Mouse (Mus musculus): ENCODE data around the gene Apol10b.
"Not testable (repeated sequence)": the region's sequence is repeated elsewhere in the genome, so short reads cannot be mapped to it uniquely, and the experiment has no call there.

The Apol10b gene

DNA sequence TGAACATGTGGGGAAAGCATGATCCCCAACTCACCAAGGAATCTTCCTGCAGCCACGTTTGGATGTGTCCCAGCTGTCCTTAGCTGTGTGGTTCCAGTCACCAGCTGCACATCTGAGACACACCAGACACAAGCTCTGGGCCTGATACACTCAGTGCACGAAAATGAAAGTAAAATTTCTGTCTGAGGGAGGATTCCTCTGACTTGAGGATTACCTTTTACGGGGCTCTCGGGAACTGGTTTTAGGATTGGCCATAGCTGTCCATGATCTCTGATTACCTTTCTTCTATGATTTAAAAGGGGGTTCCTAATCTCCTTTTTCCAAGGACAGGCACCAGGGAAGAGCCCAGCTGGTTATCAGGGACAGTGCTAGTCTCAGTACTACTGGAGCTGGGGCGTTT lies at the start of gene Apol10b:
Gene Apol10b (minus strand): TSS at position 165 of the 400 bp plus-strand sequence.
- no peak for DNase-seq

DNA sequence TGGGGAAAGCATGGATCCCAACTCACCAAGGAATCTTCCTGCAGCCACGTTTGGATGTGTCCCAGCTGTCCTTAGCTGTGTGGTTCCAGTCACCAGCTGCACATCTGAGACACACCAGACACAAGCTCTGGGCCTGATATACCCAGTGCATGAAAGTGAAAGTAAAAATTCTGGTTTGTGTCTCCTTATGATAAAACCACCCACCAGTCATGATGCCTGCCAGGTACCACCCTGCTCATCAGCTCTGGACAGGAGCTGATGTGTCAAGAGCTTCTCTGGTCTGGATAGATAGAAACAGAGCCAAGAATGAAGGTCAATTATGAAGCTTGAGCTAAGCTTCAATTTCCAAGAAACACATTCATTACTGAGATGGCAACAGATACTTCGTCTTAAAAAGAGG lies 47.3 kb upstream of the Apol10b start, which contains the start of gene Apol11b:
Gene Apol11b (minus strand): TSS at position 111 of the 400 bp plus-strand sequence.
- DNase-seq: not testable (repeated sequence)

DNA sequence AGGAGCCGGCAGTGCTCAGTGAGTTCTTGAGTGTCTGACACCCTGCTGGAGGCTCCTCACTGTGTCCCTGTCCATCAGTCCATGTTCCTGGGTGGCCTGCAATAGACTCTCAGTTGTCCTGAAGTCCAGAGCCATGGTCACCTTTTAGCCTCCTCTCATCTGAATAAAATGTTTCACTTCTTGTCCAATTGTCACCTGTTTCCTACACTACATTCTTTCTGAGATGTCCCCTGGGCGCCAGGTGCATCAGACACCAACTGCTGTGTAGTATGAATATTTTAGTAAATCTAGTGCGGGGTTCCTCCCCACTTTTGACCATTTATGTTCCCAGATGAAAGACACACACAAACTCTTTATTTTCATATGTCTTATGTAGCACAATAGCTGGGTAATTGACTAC lies 33.9 kb upstream of the Apol10b start:
- DNase-seq: not testable (repeated sequence)

DNA sequence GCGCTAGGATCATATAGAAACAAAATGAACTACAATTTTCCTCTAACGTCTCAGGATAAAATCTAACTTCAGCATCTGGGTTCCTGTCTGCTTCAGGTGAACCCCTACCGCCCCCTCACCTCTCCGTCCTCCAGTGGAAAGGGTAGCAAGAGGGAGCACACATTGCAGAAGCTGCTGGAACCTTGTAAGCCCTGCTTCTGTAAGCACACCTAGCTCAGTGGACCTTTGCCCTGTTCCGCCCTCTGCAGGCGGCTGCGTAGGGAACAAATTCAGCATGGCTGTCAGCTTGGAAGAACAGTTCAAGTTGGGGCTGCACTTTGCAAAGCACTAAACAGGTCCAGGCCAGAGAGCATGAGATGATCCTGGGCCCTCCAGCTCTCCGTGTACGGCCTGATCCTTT lies 32.7 kb upstream of the Apol10b start:
- peak; percentile 4 for DNase-seq

DNA sequence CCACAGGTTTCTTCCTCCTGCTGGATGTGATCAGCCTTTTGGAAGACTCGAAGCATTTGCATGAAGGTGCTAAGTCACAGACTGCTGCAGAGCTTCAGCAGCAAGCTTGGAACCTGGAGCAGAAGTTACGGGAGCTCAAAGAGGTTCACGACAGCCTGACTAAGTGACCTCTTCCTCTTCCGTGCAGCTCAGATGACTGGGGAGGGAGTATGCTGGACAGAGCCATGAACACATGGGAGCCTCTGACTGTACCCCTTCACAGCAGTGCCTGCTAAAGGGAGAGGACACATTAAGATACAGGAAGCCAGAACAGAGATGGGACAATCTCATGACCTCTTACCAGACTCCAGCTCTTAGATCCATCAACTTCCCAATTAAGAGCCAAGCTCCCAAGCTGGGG lies 30.5 kb upstream of the Apol10b start:
- not testable (repeated sequence) for DNase-seq

DNA sequence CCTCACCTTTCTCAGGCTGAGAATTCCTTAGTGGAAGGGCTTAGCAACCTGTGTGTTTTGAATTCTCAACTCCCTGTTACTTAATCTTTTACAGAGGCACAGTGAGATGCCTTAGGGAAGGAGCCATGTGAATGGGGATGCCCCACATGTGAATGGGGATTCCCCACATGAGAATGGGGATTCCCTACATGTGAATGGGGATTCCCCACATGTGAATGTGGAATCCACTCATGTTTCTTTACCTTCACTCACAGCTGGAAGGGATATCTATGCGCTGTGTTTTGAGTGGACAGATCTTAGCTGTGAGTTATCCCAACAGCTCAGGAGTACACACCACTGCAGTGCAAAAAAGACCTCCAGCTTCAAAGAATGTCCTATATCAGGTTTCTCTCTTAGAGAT lies 28.8 kb upstream of the Apol10b start:
- DNase-seq: no peak

DNA sequence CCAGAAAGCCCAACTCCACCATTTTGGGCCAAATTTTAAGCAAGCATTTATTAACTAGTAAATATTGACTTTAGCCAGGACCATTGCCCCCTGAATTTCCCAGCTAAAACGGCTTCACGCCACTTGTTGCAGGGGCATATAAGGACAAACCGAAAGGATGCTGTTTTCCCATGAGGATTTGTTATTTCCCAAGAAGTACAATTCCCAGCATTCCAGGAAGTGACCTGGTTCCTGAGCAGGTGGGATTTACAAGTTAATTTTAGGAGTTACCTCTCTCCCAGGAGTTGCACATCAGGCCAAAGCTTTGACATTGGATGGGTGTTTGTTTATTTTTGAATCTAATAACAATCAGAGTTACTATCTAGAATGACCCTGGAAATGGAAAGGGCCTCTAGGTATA lies 10.1 kb upstream of the Apol10b start:
- no peak for DNase-seq

DNA sequence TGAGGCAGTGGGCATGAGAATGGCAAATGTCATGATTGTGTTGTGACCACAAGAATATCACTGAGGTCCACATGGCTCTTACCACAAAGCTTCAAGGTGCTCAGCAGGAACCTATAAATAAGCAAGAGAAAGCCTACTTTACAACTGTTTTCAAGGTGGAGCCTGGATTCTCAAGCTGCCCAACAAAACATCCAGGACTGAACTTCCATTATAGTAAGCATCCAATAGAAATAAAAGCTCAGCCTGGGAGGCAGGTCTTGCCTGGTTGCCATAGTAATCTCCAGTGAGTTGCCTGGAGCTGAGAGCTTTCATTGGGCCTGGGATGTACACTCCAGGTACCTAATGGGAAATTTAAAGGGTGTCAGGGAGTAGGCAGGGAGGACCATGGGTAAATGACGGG lies 3.0 kb upstream of the Apol10b start, which contains the start of gene Gm36245:
Gene Gm36245 (plus strand): TSS at position 301 of the 400 bp plus-strand sequence.
- DNase-seq: no peak

DNA sequence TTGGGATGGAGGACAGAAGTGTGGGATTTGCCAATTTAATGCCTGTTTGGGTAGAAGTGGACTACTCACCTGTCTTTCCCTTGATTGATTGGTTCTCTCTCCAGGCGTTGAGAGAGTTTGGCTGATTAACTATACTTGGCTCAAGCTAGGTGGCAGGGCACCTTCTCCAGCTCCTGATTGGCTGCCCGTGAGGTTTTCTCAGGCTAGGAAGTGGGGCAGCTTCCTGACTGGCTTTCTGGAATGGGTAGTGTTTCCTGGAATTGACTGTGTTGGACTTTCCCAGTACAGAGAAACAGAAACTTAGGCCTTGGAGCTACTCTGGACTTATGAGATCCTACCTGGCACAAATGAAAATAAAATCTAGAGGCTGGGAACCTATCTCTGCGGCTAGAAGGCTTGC lies 2.5 kb upstream of the Apol10b start:
- no peak for DNase-seq

DNA sequence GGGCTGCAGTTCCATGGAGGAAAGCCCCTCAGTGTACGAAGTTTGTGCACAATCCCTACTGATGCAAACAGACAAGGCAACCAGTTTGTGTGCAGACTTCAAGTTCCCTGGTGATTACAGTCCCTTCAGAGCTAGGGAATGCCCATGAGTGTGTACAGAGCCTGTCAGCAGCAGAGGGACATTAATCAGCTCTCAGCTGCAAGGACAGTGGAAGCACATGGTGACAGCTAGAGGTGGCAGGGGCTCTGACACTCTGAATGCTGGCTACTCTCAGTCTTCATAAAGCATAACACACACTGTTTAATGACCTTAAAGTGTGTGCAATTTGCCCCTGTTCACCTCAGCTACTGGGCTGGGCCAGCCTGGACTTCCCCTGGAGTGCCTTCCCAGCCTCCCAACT lies 2.4 kb downstream of the Apol10b start:
- DNase-seq: no peak

DNA sequence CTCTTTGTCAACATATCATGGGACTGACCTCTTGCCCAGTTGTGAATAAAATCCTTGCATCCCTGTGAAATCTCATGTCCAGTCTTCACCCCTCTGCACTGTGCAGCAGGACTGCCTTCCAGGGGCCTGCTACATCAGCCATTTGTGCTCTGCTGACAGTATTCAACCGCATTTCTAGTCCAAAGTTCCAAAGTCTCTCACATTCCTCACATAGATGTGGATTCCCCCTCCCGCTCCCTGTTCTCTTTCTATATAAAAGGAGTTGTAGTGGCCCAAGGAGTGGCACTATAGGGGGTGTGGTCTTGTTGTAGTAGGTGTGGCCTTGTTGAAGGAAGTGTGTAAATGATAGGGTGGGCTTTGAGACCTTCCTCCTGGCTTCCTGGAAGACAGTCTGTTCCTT lies 5.0 kb downstream of the Apol10b start:
- no peak for DNase-seq

DNA sequence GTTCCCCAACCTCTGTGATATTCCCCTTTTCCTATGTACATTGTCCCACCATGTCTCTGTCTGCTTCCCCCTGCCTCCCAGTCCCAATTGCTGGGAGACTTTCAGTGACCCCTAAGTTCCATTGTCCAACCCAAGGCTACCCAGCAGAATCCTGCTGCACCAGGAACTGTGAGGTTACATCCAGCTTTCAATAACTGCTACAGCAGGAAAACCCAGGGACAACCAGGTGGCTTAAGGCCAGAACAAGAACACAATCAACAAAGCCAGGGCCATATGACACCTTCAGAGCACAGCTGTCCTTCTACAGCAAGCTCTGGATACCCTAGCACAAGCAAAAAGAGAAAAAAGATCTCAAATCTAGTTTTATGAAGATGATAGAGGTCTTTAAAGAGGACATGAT lies 6.9 kb downstream of the Apol10b start:
- DNase-seq: no peak

DNA sequence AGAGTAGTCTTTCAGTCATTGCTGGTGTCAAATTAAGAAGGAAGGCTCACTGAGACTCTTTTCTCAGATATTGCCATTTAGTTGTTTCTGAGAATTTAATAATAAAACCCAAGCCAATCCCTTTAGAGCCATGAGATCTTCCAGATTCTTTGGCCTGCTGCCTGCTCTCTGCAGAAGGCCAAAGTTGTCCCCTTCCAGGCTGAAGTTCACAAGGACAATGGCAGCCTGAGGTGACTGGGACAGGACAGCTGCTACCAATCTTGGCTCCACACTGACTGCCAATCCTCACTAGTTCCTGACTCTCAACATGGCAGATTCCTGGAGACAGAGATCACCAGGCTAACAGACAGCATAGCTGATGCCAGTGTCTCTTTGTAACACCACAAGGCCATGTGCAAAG lies 8.9 kb downstream of the Apol10b start:
- DNase-seq: no peak

DNA sequence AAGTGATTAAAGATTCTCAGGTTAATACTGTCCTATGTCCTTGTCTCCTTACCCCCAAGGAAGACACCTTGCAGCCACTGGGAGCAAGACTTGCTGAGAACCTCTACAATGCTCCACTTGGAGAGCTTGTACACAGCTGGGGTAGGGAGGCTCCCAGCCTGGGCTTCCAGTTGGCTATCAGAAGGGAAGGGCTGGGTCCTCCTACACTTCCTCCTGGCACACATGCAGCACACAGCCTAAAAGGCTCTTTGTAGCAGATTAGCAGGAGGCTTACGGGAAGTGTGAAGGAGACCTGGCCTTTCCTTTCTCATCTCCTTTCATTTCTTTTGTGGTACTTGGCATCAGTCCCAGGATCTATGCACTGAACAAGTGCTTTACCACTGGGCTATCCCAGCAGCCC lies 14.2 kb downstream of the Apol10b start:
- DNase-seq: no peak

DNA sequence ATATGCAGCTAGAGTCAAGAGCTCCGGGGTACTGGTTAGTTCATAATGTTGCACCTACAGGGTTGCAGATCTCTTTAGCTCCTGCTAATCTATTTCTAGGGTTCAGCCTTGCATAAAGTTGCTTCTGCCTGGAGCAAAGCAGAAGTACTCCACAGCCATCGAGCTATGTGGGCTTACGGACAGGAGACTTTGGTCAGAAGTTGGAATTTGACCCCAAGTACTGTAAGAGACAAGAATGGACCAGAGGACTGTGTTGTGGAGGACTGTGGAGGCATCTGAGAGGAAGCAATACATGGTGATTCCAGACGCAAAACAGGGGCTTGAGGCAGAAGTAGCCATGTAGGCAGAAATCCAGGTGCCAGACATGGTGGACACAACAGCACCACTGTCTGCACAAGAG lies 16.6 kb downstream of the Apol10b start:
- DNase-seq: no peak

DNA sequence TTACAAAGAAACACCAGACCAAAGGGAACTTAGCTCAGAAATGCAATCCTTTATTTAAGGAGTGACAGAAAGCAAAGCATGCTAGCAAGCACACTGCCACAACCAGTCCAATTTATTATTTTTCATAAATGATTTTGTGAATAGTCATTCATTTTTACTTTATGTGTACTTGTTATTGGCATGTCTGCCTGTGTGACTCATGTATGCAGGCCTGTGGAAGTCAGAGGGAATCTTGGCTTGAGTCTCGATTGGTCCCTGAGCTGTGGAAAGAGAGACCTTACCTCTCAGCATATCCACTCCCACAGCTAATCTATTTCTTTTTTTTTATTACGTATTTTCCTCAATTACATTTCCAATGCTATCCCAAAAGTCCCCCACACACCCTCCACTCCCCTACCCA lies 17.1 kb downstream of the Apol10b start:
- no peak for DNase-seq

DNA sequence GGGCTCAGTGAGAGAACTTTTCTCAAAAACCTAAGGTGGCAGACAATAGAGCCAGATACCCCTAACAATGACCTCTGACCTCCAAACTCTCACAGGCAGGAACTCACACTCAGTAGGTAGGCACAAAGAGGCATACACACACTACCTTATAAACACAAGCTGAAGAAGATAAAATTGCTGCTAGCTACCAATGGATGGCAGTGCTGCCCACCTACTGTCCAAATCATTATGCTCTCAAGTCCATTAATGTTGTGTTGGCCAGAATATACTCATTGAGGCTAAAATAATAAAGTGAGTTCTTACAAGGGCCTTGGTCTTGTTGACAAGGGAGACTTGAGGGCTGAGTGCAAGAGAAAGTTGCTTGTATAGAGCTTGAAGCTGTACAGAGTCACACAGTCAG lies 32.7 kb downstream of the Apol10b start:
- DNase-seq: no peak

DNA sequence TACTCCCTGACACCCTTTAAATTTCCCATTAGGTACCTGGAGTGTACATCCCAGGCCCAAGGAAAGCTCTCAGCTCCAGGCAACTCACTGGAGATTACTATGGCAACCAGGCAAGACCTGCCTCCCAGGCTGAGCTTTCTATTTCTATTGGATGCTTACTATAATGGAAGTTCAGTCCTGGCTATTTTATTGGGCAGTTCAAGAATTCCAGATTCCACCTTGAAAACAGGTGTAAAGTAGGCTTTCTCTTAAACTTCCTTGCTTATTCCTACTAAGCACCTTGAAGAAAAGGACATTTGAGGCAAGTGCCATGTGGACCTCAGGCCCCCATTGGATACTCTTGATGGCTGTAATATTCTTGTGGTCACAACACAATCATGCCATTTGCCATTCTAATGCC lies 34.1 kb downstream of the Apol10b start, which contains the start of gene 1700025B11Rik:
Gene 1700025B11Rik (minus strand): TSS at position 101 of the 400 bp plus-strand sequence.
- DNase-seq: no peak

DNA sequence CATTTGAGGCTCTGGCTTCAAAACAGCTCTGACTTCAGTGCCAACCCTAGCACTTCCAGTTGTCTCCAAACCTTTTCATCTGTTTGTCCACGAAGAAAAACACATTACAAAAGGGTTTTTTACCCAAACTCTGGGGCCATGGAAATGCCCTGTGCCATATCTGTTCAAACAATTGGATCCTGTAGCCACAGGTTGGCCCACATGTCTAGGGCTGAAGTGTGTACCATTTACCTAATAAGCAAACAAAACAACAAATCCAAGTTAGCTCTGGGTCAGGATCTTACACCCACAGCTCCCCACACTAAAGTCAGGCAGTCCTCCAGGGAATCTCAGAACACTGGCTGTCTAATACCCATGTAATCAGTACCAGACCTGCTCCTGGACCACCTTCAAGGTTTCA lies 56.7 kb downstream of the Apol10b start:
- DNase-seq: not testable (repeated sequence)
